Mouse (Mus musculus) midbrain, embryonic 12.5 days (tissue): ENCODE results near the gene Stxbp5. TPM values are rescaled to one million over a fixed set of nuclear protein-coding genes. Genes with fewer than 3 reads are reported as not detected.

Experiments used
- ATAC-seq: fragments of 200-750 bp; cut with Nextera tagmentation; 2 replicates; pipeline ENCODE4 v1.8.0; 2017; ENCODE audit warnings: low read depth, moderate TSS enrichment, moderate library complexity; ENCODE audit not compliant: low FRiP score
- H3K27ac ChIP-seq: fragments of 300-500 bp; sonication (generic); replicated peaks from 2 replicates; pipeline ENCODE4 v1.5.1; 2016; ENCODE audit warnings: mild to moderate bottlenecking
- H3K27me3 ChIP-seq: fragments of 300-500 bp; sonication (generic); 2 replicates; pipeline ENCODE4 v1.6.1; 2016; ENCODE audit warnings: mild to moderate bottlenecking
- H3K36me3 ChIP-seq: fragments of 300-500 bp; sonication (generic); 2 replicates; pipeline ENCODE4 v1.6.1; 2016
- H3K4me1 ChIP-seq: fragments of 300-500 bp; sonication (generic); 2 replicates; pipeline ENCODE4 v1.6.1; 2016
- H3K4me2 ChIP-seq: fragments of 300-500 bp; sonication (generic); replicated peaks from 2 replicates; pipeline ENCODE4 v1.6.1; 2016; ENCODE audit warnings: mild to moderate bottlenecking, moderate library complexity
- H3K4me3 ChIP-seq: fragments of 300-500 bp; sonication (generic); 2 replicates; pipeline ENCODE4 v1.5.1; 2016; ENCODE audit warnings: mild to moderate bottlenecking
- H3K9ac ChIP-seq: fragments of 300-500 bp; sonication (generic); replicated peaks from 2 replicates; pipeline ENCODE4 v1.6.1; 2016; ENCODE audit warnings: mild to moderate bottlenecking, moderate library complexity
- H3K9me3 ChIP-seq: fragments of 300-500 bp; sonication (generic); 2 replicates; pipeline ENCODE4 v1.6.1; 2016; ENCODE audit warnings: mild to moderate bottlenecking
- WGBS: fragments of 180-500 bp; shearing (Covaris S2); methylation state at CpG from one replicate; pipeline ENCODE4 v1.1.7; 2016; 5-methylcytosine and 5-hydroxymethylcytosine counted together
- polyA plus RNA-seq: library from polyadenylated mRNA; unstranded; fragments of >200 nt; fragmentation: Nextera tagmentation; extraction: Ambion mirVana; gene quantifications from 2 replicates; pipeline ENCODE4 v1.2.1, GENCODE M21; 2016

Gene Stxbp5
- polyA plus RNA-seq, 1 experiment from 2014 or later = 9.7 TPM

DNA sequence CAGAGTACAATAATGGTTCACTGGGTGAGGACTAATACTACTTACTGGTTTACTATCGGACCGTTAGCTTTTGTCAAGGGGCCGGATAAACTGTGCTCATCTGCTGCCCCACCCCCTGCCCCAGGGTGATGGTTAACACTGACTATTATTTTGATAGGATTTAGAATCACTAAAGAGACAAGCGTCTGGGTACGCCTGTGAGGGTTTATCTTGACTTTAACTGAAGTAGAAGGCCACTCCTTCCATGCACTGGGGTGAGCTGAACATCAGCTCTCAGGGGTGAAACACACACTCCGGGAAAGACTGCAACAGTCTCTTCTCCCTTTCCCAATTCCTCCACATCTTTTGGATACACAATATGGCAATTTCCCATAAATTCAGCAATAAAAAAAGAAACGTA is 61.5 kb downstream of the Stxbp5 start:
- ATAC-seq = no peak
- no peaks in the 10 kb centered on the region for H3K27me3 ChIP-seq
- H3K9me3 ChIP-seq = no peaks in the 10 kb centered on the region
- H3K4me3 ChIP-seq = no peak overlapping the region
- 72% methylated on average over 7 of the region's 7 CpGs for WGBS
- no peaks in the 10 kb centered on the region for H3K4me1 ChIP-seq
- H3K4me2 ChIP-seq = no peak overlapping the region
- H3K27ac ChIP-seq = no peak overlapping the region
- H3K36me3 ChIP-seq = 0 out of 2 replicates have a peak, but pooled peaks cover 2% of the 10 kb centered on the region
- H3K9ac ChIP-seq = no peak overlapping the region

DNA sequence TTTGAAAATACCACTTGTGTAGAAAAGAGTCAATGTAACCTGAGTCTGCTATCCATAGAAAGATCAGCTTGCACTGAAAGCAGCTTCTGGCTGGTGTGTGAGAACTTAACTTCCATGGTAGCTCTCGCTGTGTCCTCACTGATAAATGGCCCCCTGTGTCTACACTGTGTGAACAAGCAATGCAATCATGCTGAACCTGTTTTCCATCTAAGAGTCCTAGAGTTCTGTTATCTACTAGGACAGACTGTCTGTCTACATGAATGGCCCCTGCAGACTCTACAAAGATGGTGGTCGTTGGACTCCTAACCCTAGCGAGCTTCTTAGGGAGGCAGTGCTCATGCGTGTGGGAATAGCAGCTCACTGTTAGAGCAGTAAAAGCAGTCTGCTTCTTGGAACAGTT is 65.9 kb downstream of the Stxbp5 start:
- Histone ChIP-seq H3K4me3 (no peak overlapping the region), H3K9ac (no peak overlapping the region), H3K27me3 (no peaks in the 10 kb centered on the region), H3K27ac (no peak overlapping the region), H3K4me1 (no peaks in the 10 kb centered on the region), H3K4me2 (no peak overlapping the region), H3K36me3 (no peaks in the 10 kb centered on the region), H3K9me3 (no peaks in the 10 kb centered on the region)
- no peak for ATAC-seq
- 82% methylated on average over 4 of the region's 4 CpGs for WGBS

DNA sequence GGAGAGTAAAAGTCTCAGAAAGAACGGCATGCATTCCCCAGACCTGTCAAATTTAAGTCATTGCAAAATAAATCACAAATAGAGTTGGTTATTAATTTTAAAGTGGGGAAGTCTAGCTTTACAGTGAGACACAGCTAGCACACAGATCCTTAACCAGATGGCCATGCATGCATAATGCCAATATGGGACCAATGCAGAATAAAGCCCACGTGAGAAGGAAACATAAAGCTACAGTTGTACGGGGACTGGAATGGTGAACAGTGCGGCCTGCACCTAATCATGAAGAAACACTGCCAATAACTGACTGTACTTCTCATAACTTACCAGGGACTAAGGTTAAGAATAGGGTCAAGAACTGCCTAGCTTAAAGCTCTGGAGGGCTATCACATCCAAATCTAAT is 67.9 kb downstream of the Stxbp5 start:
- no peak overlapping the region for H3K4me3 ChIP-seq
- ATAC-seq = no peak
- no peak overlapping the region for H3K9ac ChIP-seq
- H3K4me1 ChIP-seq = no peaks in the 10 kb centered on the region
- H3K27ac ChIP-seq = no peak overlapping the region
- 87% methylated on average over 4 of the region's 4 CpGs for WGBS
- no peak overlapping the region for H3K4me2 ChIP-seq
- H3K27me3 ChIP-seq = no peaks in the 10 kb centered on the region
- no peaks in the 10 kb centered on the region for H3K36me3 ChIP-seq
- H3K9me3 ChIP-seq = no peaks in the 10 kb centered on the region

DNA sequence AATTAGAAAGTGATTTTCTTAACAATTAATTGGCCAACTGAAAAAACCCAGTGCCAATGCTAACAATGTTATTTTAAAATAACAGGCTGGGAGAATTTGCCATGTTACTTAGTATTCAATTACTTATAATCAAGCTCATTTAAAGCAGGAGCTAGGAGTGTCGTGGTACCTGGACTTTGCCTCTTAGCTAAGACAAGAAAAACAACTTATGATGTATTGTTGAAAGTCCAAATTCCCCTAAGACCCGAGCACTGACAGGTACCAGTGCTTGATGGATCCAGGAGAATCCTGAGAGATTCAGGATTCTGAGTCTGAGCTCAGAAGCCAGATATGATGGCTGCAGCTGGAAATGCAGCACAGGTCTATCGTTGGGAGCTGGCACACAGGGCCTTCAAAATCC is 71.1 kb downstream of the Stxbp5 start:
- Histone ChIP-seq H3K9ac (no peak overlapping the region), H3K4me2 (no peak overlapping the region), H3K4me1 (no peaks in the 10 kb centered on the region), H3K9me3 (no peaks in the 10 kb centered on the region), H3K4me3 (no peak overlapping the region), H3K27ac (no peak overlapping the region), H3K27me3 (no peaks in the 10 kb centered on the region), H3K36me3 (no peaks in the 10 kb centered on the region)
- WGBS = 82% methylated on average over 3 of the region's 3 CpGs
- no peak for ATAC-seq

DNA sequence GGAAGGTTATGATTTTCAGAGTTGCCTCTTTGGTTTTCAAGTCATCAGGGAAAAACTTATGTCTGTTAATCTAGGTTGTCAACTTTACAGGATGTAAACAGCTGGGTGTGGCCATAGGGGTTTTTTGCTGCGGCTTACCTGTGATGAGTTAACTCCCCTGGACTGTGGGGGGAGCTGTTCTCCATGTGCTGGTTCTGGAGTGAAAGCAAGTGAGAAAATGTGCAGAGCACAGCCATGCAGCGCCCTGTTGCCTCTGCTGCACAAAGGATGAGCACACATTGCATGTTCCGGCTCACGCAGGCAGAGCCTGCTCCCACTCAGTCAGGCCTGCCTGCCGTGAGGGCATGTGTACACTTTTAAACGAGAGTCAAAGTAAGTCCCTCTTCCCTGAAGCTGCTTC is 79.6 kb downstream of the Stxbp5 start:
- no peak for ATAC-seq
- H3K36me3 ChIP-seq = no peaks in the 10 kb centered on the region

DNA sequence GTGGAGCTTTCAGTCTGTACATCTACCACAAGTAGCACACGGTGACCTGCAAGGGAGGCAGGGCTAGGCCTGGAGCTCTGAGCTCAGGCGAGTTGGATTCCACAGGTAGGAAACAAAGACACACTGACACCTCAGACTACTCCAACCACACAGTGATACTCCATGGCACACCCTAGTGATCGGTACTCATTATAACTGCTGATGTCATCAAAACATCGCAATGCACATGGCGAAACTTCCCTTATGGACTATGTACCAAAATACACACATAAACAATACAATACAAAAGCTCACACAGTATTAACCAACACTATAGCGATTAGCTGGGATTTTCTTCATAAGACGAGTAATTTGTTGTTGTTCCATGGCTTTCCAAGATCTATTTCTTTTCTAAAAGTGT is 82.3 kb downstream of the Stxbp5 start:
- H3K4me2 ChIP-seq = no peak overlapping the region
- no peak overlapping the region for H3K4me3 ChIP-seq
- H3K4me1 ChIP-seq = no peaks in the 10 kb centered on the region
- no peak for ATAC-seq
- WGBS = 93% methylated on average over 7 of the region's 7 CpGs
- H3K9ac ChIP-seq = no peak overlapping the region
- no peaks in the 10 kb centered on the region for H3K27me3 ChIP-seq
- H3K36me3 ChIP-seq = no peaks in the 10 kb centered on the region
- no peaks in the 10 kb centered on the region for H3K9me3 ChIP-seq
- no peak overlapping the region for H3K27ac ChIP-seq

More for the DNA sequence above, 79.6 kb downstream of the Stxbp5 start:
- no peaks in the 10 kb centered on the region for H3K9me3 ChIP-seq
- H3K4me1 ChIP-seq = no peaks in the 10 kb centered on the region
- H3K4me2 ChIP-seq = no peak overlapping the region
- no peak overlapping the region for H3K9ac ChIP-seq
- no peak overlapping the region for H3K4me3 ChIP-seq
- H3K27me3 ChIP-seq = no peaks in the 10 kb centered on the region
- WGBS = 71% methylated on average over 6 of the region's 6 CpGs
- no peak overlapping the region for H3K27ac ChIP-seq

DNA sequence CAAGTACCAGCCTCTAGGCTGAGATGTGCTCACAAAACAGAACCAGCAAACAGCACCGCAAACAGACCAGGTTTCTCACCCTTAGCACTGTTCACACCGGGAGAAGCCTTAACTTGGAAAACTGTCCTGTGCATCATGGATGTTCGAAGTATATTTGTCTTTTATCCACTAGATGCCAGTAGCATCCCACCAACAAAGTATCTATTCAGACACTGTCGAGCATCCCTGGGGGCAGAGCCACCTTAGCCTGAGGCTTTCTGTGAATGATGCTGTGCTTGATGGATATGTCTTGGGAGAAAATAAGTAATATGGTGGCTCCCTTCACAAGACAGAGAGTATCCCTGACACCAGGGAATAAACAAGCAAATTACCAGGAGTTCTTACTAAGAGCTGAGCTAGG is 87.0 kb downstream of the Stxbp5 start:
- H3K4me3 ChIP-seq = no peak overlapping the region
- no peaks in the 10 kb centered on the region for H3K36me3 ChIP-seq
- no peaks in the 10 kb centered on the region for H3K9me3 ChIP-seq
- peak; percentile 58 for ATAC-seq
- 89% methylated on average over 4 of the region's 4 CpGs for WGBS
- H3K4me2 ChIP-seq = no peak overlapping the region
- H3K27ac ChIP-seq = no peak overlapping the region
- no peaks in the 10 kb centered on the region for H3K27me3 ChIP-seq
- no peaks in the 10 kb centered on the region for H3K4me1 ChIP-seq
- no peak overlapping the region for H3K9ac ChIP-seq

DNA sequence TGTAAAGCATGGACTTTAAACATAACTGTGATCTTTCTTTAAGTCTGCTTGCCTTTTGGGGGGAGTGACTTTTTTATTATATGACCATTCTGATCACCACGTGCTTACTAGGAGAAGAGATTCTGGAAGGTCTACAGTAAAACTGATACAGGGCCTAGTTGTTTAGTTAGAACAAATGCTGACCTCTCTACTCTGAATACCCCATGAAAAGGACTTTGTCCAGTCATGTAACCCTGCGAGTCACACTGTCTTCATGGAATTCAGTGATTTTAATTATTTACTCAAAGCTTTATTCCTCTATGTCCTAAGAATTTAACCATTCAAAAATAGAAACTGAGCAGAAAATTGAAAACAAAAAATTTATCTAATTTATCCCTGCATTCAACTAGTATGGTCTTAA is 93.3 kb downstream of the Stxbp5 start:
- Histone ChIP-seq H3K27me3 (no peaks in the 10 kb centered on the region), H3K9me3 (no peaks in the 10 kb centered on the region), H3K4me1 (peaks cover 4% of the 10 kb centered on the region; the same call in 1 of the 2 replicates), H3K27ac (no peak overlapping the region), H3K36me3 (no peaks in the 10 kb centered on the region), H3K4me3 (no peak overlapping the region), H3K4me2 (no peak overlapping the region), H3K9ac (no peak overlapping the region)
- no peak for ATAC-seq
- 88% methylated on average over 2 of the region's 2 CpGs for WGBS

DNA sequence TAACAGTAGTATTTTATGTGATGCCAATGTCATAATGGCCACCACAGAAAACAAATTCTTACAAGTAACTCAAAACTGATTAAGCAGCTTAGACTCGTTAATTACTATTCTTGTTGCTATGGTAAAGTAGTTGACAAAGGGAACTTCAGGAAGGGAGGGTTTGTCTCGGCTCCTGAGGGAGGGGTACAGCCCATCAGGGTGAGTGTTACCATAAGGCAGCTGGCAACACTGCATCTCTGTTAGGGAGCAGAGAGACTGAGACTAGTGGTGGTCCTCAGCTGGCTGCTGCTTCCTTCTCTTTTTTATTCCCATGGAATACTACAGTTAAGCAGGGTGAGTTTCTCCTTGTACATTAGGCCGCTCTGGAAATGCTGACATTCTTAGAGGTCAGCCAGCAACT is 95.5 kb downstream of the Stxbp5 start:
- H3K27me3 ChIP-seq = no peaks in the 10 kb centered on the region
- H3K36me3 ChIP-seq = no peaks in the 10 kb centered on the region
- H3K9me3 ChIP-seq = no peaks in the 10 kb centered on the region
- no peak overlapping the region for H3K9ac ChIP-seq
- H3K27ac ChIP-seq = no peak overlapping the region
- peaks cover 4% of the 10 kb centered on the region; the same call in 1 of the 2 replicates for H3K4me1 ChIP-seq
- WGBS = 43% methylated on average over 3 of the region's 3 CpGs
- ATAC-seq = no peak
- no peak overlapping the region for H3K4me3 ChIP-seq
- no peak overlapping the region for H3K4me2 ChIP-seq

DNA sequence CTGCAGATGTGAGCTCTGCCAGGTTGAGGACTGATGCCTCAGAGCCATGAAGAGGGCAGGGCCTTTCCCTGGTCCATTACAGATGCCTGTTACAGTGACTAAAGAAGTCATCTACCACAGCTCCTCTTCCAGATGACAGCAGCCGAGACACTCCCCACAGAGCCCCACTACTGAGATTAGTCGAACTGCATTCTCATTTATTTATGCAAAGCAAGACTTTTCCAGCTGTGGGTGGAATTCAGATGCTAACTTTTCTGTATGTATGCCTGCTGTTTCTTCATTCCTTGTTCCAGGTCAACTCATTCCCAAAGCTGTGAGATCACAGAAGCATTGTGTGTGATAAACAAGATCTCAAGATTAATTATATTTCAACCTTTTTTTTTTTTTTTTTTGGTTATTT is 97.8 kb downstream of the Stxbp5 start:
- Histone ChIP-seq H3K4me2 (no peak overlapping the region), H3K4me3 (no peak overlapping the region), H3K27ac (no peak overlapping the region), H3K36me3 (no peaks in the 10 kb centered on the region), H3K9me3 (no peaks in the 10 kb centered on the region), H3K9ac (no peak overlapping the region), H3K27me3 (no peaks in the 10 kb centered on the region), H3K4me1 (peaks cover 4% of the 10 kb centered on the region; the same call in 1 of the 2 replicates)
- ATAC-seq = no peak
- 28% methylated on average over 2 of the region's 2 CpGs for WGBS

DNA sequence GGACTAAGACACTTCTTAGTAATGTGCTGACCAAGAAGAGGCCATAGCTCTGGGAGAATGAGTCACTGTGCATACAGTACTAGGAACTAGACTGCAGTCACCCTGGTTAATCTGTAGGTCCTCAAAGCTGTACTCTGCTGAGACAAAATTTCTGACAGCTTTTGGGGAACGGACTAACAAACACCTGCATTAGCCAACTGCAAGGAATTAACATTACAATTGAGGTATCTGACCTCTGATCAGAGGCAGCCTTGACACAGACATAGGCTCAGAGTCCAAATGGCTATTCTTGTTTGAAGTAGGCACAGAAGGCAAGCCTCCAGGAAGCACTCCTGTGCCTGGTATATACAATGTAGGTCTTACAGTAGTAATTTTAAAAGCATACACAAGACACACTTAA is 99.3 kb downstream of the Stxbp5 start:
- Histone ChIP-seq H3K9me3 (no peaks in the 10 kb centered on the region), H3K4me3 (no peak overlapping the region), H3K27ac (no peak overlapping the region), H3K4me2 (no peak overlapping the region), H3K36me3 (peaks cover 15% of the 10 kb centered on the region), H3K4me1 (peaks cover 4% of the 10 kb centered on the region; the same call in 1 of the 2 replicates), H3K9ac (no peak overlapping the region), H3K27me3 (no peaks in the 10 kb centered on the region)
- 50% methylated on average over 1 of the region's 1 CpGs for WGBS
- ATAC-seq = no peak

DNA sequence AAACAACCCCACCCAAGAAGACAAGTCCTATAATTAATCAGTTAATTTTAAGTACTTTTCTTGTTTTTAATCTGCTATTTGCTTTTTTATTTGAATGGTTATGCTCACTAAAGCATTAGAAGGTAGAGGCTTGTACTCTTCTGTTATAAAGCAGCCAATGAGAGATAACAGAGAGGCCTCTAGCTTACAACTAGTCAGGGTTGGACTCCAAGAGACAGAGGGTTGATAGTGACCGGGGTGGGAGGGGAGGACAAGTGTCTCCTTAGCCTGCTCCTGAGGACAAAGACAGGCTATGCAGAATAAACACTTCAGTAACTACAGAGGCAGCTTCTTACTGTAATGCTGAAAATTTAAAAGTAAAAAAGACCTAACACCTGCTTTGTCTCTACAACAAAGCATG is 101.8 kb downstream of the Stxbp5 start:
- 87% methylated on average over 1 of the region's 1 CpGs for WGBS
- Histone ChIP-seq H3K4me2 (no peak overlapping the region), H3K27ac (no peak overlapping the region), H3K4me1 (no peaks in the 10 kb centered on the region), H3K9ac (no peak overlapping the region), H3K9me3 (no peaks in the 10 kb centered on the region), H3K4me3 (no peak overlapping the region), H3K36me3 (peaks cover 15% of the 10 kb centered on the region), H3K27me3 (no peaks in the 10 kb centered on the region)
- no peak for ATAC-seq

DNA sequence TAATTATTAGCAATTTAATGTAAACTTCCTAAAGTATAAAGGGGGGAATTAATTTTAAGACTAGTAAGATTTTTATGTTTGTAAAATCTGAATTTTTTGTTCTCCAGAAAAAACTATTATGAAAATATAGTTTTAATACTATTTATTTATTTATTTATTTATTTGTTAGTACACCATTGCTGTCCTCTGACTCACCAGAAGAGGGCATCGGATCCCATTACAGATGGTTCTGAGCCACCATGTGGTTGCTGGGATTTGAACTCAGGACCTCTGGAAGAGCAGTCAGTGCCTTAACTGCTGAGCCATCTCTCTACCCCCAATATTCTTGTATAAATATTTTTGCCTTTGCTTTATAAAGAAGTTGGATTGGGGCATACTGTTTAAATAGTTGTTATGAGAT is 104.5 kb downstream of the Stxbp5 start:
- Histone ChIP-seq H3K4me2 (no peak overlapping the region), H3K27ac (no peak overlapping the region), H3K4me3 (no peak overlapping the region), H3K27me3 (no peaks in the 10 kb centered on the region), H3K36me3 (peaks cover 15% of the 10 kb centered on the region), H3K4me1 (no peaks in the 10 kb centered on the region), H3K9ac (no peak overlapping the region), H3K9me3 (no peaks in the 10 kb centered on the region)
- 96% methylated on average over 1 of the region's 1 CpGs for WGBS
- no peak for ATAC-seq
